In the genomic region with DNA sequence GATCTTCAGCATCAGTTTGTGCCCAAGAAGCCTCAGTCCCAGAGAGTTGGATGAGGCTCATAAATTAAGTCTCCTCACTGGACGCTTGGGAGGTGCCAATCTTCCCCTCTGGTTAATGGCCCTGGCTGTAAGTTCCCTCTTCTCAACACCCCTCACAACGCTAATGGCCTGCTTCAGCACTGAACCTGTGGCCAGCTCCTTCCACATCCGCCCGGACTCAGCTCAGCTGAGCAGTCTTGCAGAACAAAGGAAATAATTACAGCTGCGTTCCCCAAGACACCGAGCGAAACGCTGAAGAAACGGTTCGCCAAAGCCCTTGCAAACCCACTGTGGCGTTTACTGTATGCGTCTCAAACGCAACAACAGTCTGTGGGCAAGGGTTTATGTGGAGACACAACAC, we compare ENCODE assay signal across 10 mouse cellular contexts. TPM values are rescaled to one million over a fixed set of nuclear protein-coding genes. Genes with fewer than 3 reads are reported as not detected.
DNase-seq lines count a peak whose midpoint lies in the region; ATAC-seq lines count a peak whose summit lies in the region.
"Had no signal": no experiment of that assay in that cellular context is flagged by ENCODE, and none has a peak within 500 bp of the region (broad histone marks: within the 10 kb centered on the region; RNA-seq: fewer than 3 reads in every experiment).

No protein-coding gene starts in this region.

- WGBS in midbrain, embryonic 16.5 days, result under 1% methylated on average over 13 of the region's 13 CpGs

- no peak overlapping the region for H3K9ac ChIP-seq in midbrain, embryonic 16.5 days (ENCODE audit: low read depth, low read length)

- 0 out of 2 replicates have a peak, but pooled peaks have one; percentile 11 for ATAC-seq in midbrain, embryonic 16.5 days

- no peaks in the 10 kb centered on the region for H3K36me3 ChIP-seq in midbrain, embryonic 16.5 days (ENCODE audit: control insufficient read depth, insufficient read depth, low read length)

- no peaks in the 10 kb centered on the region for H3K4me1 ChIP-seq in midbrain, embryonic 16.5 days (ENCODE audit: control insufficient read depth, insufficient read depth, low read length)

- peak overlapping the region; percentile 41 for H3K4me2 ChIP-seq in midbrain, embryonic 16.5 days (ENCODE audit: low read length)

- no peaks in the 10 kb centered on the region; the same call in 1 of the 2 replicates for H3K9me3 ChIP-seq in midbrain, embryonic 16.5 days (replicated peaks; ENCODE audit: control insufficient read depth, low read length, poor library complexity, severe bottlenecking)

- H3K27ac ChIP-seq in midbrain, embryonic 16.5 days (ENCODE audit: low read length), result no peak overlapping the region

- DNase-seq in adrenal gland, adult 2 months, result peak; percentile 26
- no peak for DNase-seq in adrenal gland, adult 18-20 months (ENCODE audit: low spot score in 2 of 2)
- peak; percentile 59 for DNase-seq in adipocyte (ENCODE audit: low spot score)
- peak; percentile 82 for DNase-seq in forelimb bud, embryonic 11.5 days (ENCODE audit: low read depth, low spot score)
- DNase-seq in kidney, postnatal 25 days, result peak; percentile 49 to 65
- no peak for DNase-seq in right cerebral cortex, postnatal 36 days (ENCODE audit: low spot score in 2 of 2)
- no peak for DNase-seq in right cerebral cortex, postnatal 25 days

- H3K27me3 ChIP-seq in midbrain, embryonic 16.5 days (ENCODE audit: control insufficient read depth, insufficient read depth, low read depth, low read length), result peaks cover 52% of the 10 kb centered on the region

- no peak overlapping the region for H3K4me3 ChIP-seq in midbrain, embryonic 16.5 days (ENCODE audit: low read depth, low read length)

RNA-seq across cellular contexts. Expression of a gene that starts 29.3 kb away (rescaled TPM):
- total RNA-seq in adrenal gland, adult 2 months (2021), result under 1 TPM in 1 of 2 experiments, not detected in 1; 0.10 TPM
- polyA plus RNA-seq in adrenal gland, adult 2 months (2012; rRNA removed), result 0.02 TPM in 1 of 2 replicates, not detected in the other
- under 1 TPM in 1 of 2 experiments, not detected in 1; 0.06 TPM for total RNA-seq in adrenal gland, adult 18-20 months (2021)
- 0.63 and 1.6 TPM in 2 replicates for polyA plus RNA-seq in midbrain, embryonic 16.5 days (2015; fragmentation: Nextera tagmentation; extraction: Ambion mirVana)
- total RNA-seq: heart, postnatal 36 days had no signal
- polyA plus RNA-seq: C2C12 had no signal

Comparison
In these comparisons a context has a peak if more than half of its experiments do, and no peak if none do; other contexts are left out.
1. DNase-seq: peak in adrenal gland, adult 2 months (single experiment), adipocyte (single experiment), forelimb bud, embryonic 11.5 days (single experiment) and kidney, postnatal 25 days (2 of 2); none in adrenal gland, adult 18-20 months (0 of 2), right cerebral cortex, postnatal 36 days (0 of 2) and right cerebral cortex, postnatal 25 days (single experiment).